Mouse (Mus musculus) mouse trophoblast stem cell (cell line): ENCODE results near the gene Gstm1.

Experiments used
- in situ Hi-C, 2 experiments: fragments of 300-500 bp; cut with MseI, MboI; formaldehyde crosslinking; loops; 2 replicates in 1 of 2; 3 replicates in 1 of 2; pipeline ENCODE4 v1.15.1; 2025

Gstm1 gene

GRCm38 (mm10) chr3:107965592-107965991, 52.2 kb downstream of the Gstm1 start:
- in situ Hi-C loops = no loop called here

GRCm38 (mm10) chr3:107964656-107965308, 53.0 kb downstream of the Gstm1 start:
- in situ Hi-C loops = no loop called here

- in situ Hi-C loops = no loop called here
Observed at GRCm38 (mm10) chr3:107964026-107964425, 53.7 kb downstream of the Gstm1 start.
